Mouse (Mus musculus) induced T-regulatory cell, adult 2 months (primary cell): Measurements from ENCODE around the gene Ubtfl1.
"Not testable (repeated sequence)": the region's sequence is repeated elsewhere in the genome, so short reads cannot be mapped to it uniquely, and the experiment has no call there.

Source experiments
- DNase-seq: peaks from one replicate; pipeline ENCODE4 v3.0.0-alpha.2; 2012; ENCODE audit warnings: low read depth

The Ubtfl1 gene

DNA sequence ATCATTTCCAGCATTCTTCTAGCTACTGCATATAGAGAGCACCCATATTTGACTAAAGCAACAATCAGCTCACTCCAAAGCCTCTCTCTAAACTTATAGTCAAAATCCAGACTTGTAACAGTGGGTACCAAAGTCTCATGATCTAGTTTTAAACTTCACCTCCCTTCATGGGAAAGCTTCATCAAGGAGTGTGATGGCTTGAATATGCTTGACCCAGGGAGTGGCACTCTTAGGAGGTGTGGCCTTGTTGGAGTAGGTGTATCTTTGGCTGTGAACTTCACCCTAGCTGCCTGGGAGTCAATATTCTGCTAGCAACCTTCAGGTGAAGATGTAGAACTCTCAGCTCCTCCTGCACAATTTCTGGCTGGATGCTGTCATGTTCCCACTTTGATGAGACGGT lies at the start of gene Ubtfl1:
Ubtfl1 (plus strand) TSS at position 301 of the 400 bp plus-strand sequence.
- no peak for DNase-seq

- not testable (repeated sequence) for DNase-seq
Measured at GRCm38 (mm10) chr9:18373026-18373425, 31.2 kb upstream of the Ubtfl1 start.

- no peak for DNase-seq
Measured at GRCm38 (mm10) chr9:18385782-18386181, 18.4 kb upstream of the Ubtfl1 start.

DNA sequence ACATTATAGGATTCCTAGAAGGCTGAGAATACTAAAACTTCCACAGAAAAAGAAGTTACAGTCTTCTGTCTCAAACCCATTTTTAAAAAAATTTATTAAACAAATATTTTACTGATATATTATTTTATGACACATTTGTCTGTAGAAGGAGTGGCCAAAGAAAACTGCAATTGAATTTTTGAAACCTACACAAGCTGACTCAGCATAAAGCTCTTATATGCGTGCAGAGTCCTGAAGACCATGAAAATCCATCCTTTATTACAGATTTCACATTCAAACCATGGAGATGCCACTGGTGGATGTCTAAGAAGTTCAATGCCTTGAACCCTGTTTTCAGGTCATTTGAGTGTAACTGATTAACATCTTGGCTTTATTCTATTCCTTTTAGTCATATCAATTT lies 4.6 kb upstream of the Ubtfl1 start:
- DNase-seq, result no peak

DNA sequence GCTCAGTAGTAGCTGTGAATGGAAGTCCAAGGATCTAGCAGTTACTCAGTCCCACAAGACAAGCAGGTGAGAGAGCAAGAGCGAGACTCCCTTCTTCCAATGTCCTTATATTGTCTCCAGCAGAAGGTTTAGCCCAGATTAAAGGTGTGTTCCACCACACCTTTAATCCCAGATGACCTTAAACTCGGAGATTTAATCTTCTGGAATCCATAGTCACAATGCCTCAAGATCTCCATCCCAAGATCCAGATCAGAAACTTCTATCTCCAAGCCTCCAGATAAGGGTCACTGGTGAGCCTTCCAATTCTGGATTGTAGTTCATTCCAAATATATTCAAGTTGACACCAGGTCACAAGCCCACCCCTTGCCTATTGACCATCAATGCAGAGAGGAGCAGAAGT lies 1.3 kb upstream of the Ubtfl1 start, which contains the start of gene Naalad2:
Naalad2 (minus strand) TSS at position 101 of the 400 bp plus-strand sequence.
- DNase-seq, result not testable (repeated sequence)

DNA sequence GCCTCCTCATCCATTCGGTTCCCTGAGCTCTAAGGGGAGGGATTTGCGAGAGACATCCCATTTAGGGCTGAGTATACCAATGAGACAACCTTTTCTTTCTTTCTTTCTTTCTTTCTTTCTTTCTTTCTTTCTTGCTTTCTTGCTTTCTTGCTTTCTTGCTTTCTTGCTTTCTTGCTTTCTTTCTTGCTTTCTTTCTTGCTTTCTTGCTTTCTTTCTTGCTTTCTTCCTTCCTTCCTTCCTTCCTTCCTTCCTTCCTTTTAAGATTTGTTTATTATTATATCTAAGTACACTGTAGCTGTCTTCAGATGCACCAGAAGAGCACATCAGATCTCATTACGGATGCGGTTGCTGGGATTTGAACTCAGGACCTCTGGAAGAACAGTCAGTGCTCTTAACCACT lies 8.2 kb downstream of the Ubtfl1 start:
- DNase-seq, result peak; percentile 9

GRCm38 (mm10) chr9:18430354-18430753 lies 26.1 kb downstream of the Ubtfl1 start, which contains the start of gene Mbd3l2:
Mbd3l2 (plus strand) TSS chr9:18430654.
- no peak for DNase-seq

DNA sequence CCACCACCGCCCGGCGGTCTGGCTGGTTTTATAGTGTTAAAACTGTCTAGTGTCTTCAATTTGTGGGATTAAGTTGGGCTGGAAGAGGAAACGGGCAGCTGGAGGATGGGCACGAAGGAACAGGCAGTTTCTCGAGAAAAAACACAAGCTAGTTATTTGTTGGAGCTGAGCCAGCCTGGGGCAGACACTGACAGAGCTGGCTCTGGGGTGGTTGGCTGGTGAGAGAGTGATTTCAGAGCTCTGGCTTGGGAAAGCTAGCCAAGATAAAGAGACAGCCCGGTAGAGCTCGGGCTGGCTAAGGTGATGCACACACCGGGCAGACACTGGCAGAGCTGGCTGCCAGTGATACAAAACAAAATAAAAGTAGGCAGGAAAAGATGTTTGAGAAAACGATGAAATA lies 27.5 kb downstream of the Ubtfl1 start:
- no peak for DNase-seq

DNA sequence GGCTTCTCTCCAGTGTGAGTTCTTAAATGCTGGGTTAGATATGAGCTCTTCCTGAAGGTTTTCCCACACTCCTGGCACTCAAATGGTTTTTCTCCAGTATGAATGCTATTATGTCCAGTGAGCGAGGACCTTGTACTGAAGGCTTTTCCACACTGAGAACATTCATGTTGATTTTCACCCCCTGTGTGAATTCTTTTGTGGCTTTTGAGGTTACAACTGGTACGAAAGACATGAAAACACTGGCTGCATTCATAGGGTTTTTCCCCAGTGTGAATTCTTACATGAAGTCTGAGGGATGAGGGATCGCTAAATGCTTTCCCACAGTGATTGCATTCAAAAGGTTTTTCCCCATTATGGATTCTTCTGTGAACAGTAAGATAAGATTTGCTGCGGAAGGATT lies 52.3 kb downstream of the Ubtfl1 start:
- no peak for DNase-seq
